Mouse (Mus musculus): ENCODE results near the gene Gstm2. TPM values are rescaled to one million over a fixed set of nuclear protein-coding genes. Genes with fewer than 3 reads are reported as not detected.

Gstm2 gene
- polyA plus RNA-seq, 1 experiment from 2014 or later = 39.4 TPM

- Histone ChIP-seq H3K4me3 (no peak overlapping the region), H3K9me3 (replicated peaks) (no peaks in the 10 kb centered on the region), H3K36me3 (no peaks in the 10 kb centered on the region), H3K4me1 (replicated peaks) (peaks cover 31% of the 10 kb centered on the region), H3K9ac (no peak overlapping the region), H3K4me2 (no peak overlapping the region), H3K27me3 (replicated peaks) (no peaks in the 10 kb centered on the region), H3K27ac (ENCODE audit: poor library complexity, severe bottlenecking) (no peak overlapping the region)
- 39% methylated on average over 7 of the region's 7 CpGs for WGBS
- ATAC-seq (ENCODE audit: insufficient number of reproducible peaks, low FRiP score) = no peak
Observed at GRCm38 (mm10) chr3:107940524-107940923, 45.7 kb downstream of the Gstm2 start.

- Histone ChIP-seq H3K27ac (ENCODE audit: poor library complexity, severe bottlenecking) (no peak overlapping the region), H3K9ac (no peak overlapping the region), H3K4me1 (replicated peaks) (peaks cover 34% of the 10 kb centered on the region), H3K9me3 (replicated peaks) (no peaks in the 10 kb centered on the region), H3K27me3 (replicated peaks) (no peaks in the 10 kb centered on the region), H3K4me2 (no peak overlapping the region), H3K36me3 (no peaks in the 10 kb centered on the region), H3K4me3 (no peak overlapping the region)
- WGBS = 67% methylated on average over 4 of the region's 4 CpGs
- ATAC-seq (ENCODE audit: insufficient number of reproducible peaks, low FRiP score) = no peak
Observed at GRCm38 (mm10) chr3:107939830-107940229, 46.4 kb downstream of the Gstm2 start.

GRCm38 (mm10) chr3:107939403-107939802 is 46.9 kb downstream of the Gstm2 start:
- ATAC-seq (ENCODE audit: insufficient number of reproducible peaks, low FRiP score) = no peak; the same call in 1 of the 2 replicates
- 52% methylated on average over 3 of the region's 3 CpGs for WGBS
- Histone ChIP-seq H3K27me3 (replicated peaks) (no peaks in the 10 kb centered on the region; the same call in 1 of the 2 replicates), H3K4me3 (no peak overlapping the region), H3K27ac (ENCODE audit: poor library complexity, severe bottlenecking) (no peak overlapping the region), H3K9ac (no peak overlapping the region), H3K9me3 (replicated peaks) (no peaks in the 10 kb centered on the region), H3K4me1 (replicated peaks) (peaks cover 35% of the 10 kb centered on the region), H3K4me2 (no peak overlapping the region), H3K36me3 (no peaks in the 10 kb centered on the region)

GRCm38 (mm10) chr3:107935888-107936287 is 50.4 kb downstream of the Gstm2 start:
- Histone ChIP-seq H3K9ac (no peak overlapping the region), H3K4me3 (no peak overlapping the region), H3K36me3 (no peaks in the 10 kb centered on the region), H3K4me2 (no peak overlapping the region), H3K27me3 (replicated peaks) (peaks cover 6% of the 10 kb centered on the region; the same call in 1 of the 2 replicates), H3K4me1 (replicated peaks) (peaks cover 33% of the 10 kb centered on the region), H3K27ac (ENCODE audit: poor library complexity, severe bottlenecking) (no peak overlapping the region), H3K9me3 (replicated peaks) (no peaks in the 10 kb centered on the region)
- 14% methylated on average over 3 of the region's 3 CpGs for WGBS
- no peak for ATAC-seq (ENCODE audit: insufficient number of reproducible peaks, low FRiP score)

GRCm38 (mm10) chr3:107935268-107935667 is 51.0 kb downstream of the Gstm2 start:
- H3K4me1 ChIP-seq (replicated peaks) = peaks cover 28% of the 10 kb centered on the region
- H3K9me3 ChIP-seq (replicated peaks) = no peaks in the 10 kb centered on the region
- H3K9ac ChIP-seq = no peak overlapping the region
- ATAC-seq (ENCODE audit: insufficient number of reproducible peaks, low FRiP score) = no peak
- 53% methylated on average over 3 of the region's 3 CpGs for WGBS
- H3K4me2 ChIP-seq = no peak overlapping the region
- no peak overlapping the region for H3K4me3 ChIP-seq
- no peaks in the 10 kb centered on the region for H3K36me3 ChIP-seq
- H3K27ac ChIP-seq (ENCODE audit: poor library complexity, severe bottlenecking) = no peak overlapping the region
- peaks cover 6% of the 10 kb centered on the region; the same call in 1 of the 2 replicates for H3K27me3 ChIP-seq (replicated peaks)

- no peak overlapping the region for H3K4me2 ChIP-seq
- peaks cover 18% of the 10 kb centered on the region for H3K4me1 ChIP-seq (replicated peaks)
- H3K4me3 ChIP-seq = no peak overlapping the region
- peaks cover 6% of the 10 kb centered on the region; the same call in 1 of the 2 replicates for H3K27me3 ChIP-seq (replicated peaks)
- H3K27ac ChIP-seq (ENCODE audit: poor library complexity, severe bottlenecking) = no peak overlapping the region
- no peak for ATAC-seq (ENCODE audit: insufficient number of reproducible peaks, low FRiP score)
- H3K9ac ChIP-seq = no peak overlapping the region
- H3K36me3 ChIP-seq = no peaks in the 10 kb centered on the region
- no peaks in the 10 kb centered on the region for H3K9me3 ChIP-seq (replicated peaks)
- WGBS = 64% methylated on average over 6 of the region's 6 CpGs
Observed at GRCm38 (mm10) chr3:107932128-107932527, 54.1 kb downstream of the Gstm2 start.

Other genes starting within 250 kb of the Gstm2 start
- gene Csf1, start 226.0 kb downstream of the Gstm2 start, polyA plus RNA-seq (2016; fragmentation: Nextera tagmentation; extraction: Ambion mirVana) = 12.7 and 12.8 TPM in 2 replicates
- gene Eps8l3, start 109.2 kb downstream of the Gstm2 start, polyA plus RNA-seq (2016; fragmentation: Nextera tagmentation; extraction: Ambion mirVana) = 0.23 TPM in 1 of 2 replicates, not detected in the other
- 118 and 119 TPM in 2 replicates for gene Gstm5, start 90.6 kb downstream of the Gstm2 start, polyA plus RNA-seq (2016; fragmentation: Nextera tagmentation; extraction: Ambion mirVana)
- 15.1 and 16.5 TPM in 2 replicates for gene Gstm7, start 54.6 kb downstream of the Gstm2 start, polyA plus RNA-seq (2016; fragmentation: Nextera tagmentation; extraction: Ambion mirVana)
- 9.8 TPM in 2 replicates for gene Gstm6, start 42.7 kb downstream of the Gstm2 start, polyA plus RNA-seq (2016; fragmentation: Nextera tagmentation; extraction: Ambion mirVana)
- gene Gstm3, start 17.2 kb downstream of the Gstm2 start, polyA plus RNA-seq (2016; fragmentation: Nextera tagmentation; extraction: Ambion mirVana) = not detected in 2 replicates
- gene Gstm1, start 31.5 kb upstream of the Gstm2 start, polyA plus RNA-seq (2016; fragmentation: Nextera tagmentation; extraction: Ambion mirVana) = 28.2 and 35.6 TPM in 2 replicates
- 13.4 and 13.8 TPM in 2 replicates for gene Gstm4, start 58.4 kb upstream of the Gstm2 start, polyA plus RNA-seq (2016; fragmentation: Nextera tagmentation; extraction: Ambion mirVana)
- gene Ampd2, start 100.2 kb upstream of the Gstm2 start, polyA plus RNA-seq (2016; fragmentation: Nextera tagmentation; extraction: Ambion mirVana) = 40.0 and 41.6 TPM in 2 replicates
- 0.54 and 0.98 TPM in 2 replicates for gene Gnat2, start 106.3 kb upstream of the Gstm2 start, polyA plus RNA-seq (2016; fragmentation: Nextera tagmentation; extraction: Ambion mirVana)
- 94.9 and 97.0 TPM in 2 replicates for gene Gnai3, start 159.7 kb upstream of the Gstm2 start, polyA plus RNA-seq (2016; fragmentation: Nextera tagmentation; extraction: Ambion mirVana)
- gene Gpr61, start 168.4 kb upstream of the Gstm2 start, polyA plus RNA-seq (2016; fragmentation: Nextera tagmentation; extraction: Ambion mirVana) = 0.19 and 0.27 TPM in 2 replicates
- 4.5 and 5.0 TPM in 2 replicates for gene Amigo1, start 199.9 kb upstream of the Gstm2 start, polyA plus RNA-seq (2016; fragmentation: Nextera tagmentation; extraction: Ambion mirVana)
- 3.4 and 3.7 TPM in 2 replicates for gene Cyb561d1, start 214.8 kb upstream of the Gstm2 start, polyA plus RNA-seq (2016; fragmentation: Nextera tagmentation; extraction: Ambion mirVana)
- gene Atxn7l2, start 224.5 kb upstream of the Gstm2 start, polyA plus RNA-seq (2016; fragmentation: Nextera tagmentation; extraction: Ambion mirVana) = 8.9 and 9.1 TPM in 2 replicates
- gene Sypl2, start 240.2 kb upstream of the Gstm2 start, polyA plus RNA-seq (2016; fragmentation: Nextera tagmentation; extraction: Ambion mirVana) = 3.2 and 3.3 TPM in 2 replicates

Data from heart, embryonic 12.5 days (tissue).